Mouse (Mus musculus) CH12.LX (cell line): ENCODE measurements around the gene Vamp4. TPM values are rescaled to one million over a fixed set of nuclear protein-coding genes. Genes with fewer than 3 reads are reported as not detected.

Source experiments
- DNase-seq: peaks from one replicate; pipeline ENCODE4 v3.0.0-alpha.2; 2013; ENCODE audit errors: extremely low read depth
- H3K27ac ChIP-seq: 2 replicates; pipeline ENCODE4 v1.5.1; 2012; ENCODE audit warnings: low read depth, mild to moderate bottlenecking, control low read depth, moderate library complexity; ENCODE audit not compliant: insufficient read depth
- H3K27me3 ChIP-seq: replicated peaks from 2 replicates; pipeline ENCODE3; 2012; ENCODE audit warnings: inconsistent platforms
- H3K36me3 ChIP-seq, 2 experiments: replicated peaks in 1 of 2; 2 replicates each; pipeline versions ENCODE3 to v1.6.1; 2012; ENCODE audit warnings: inconsistent platforms in 1 of 2, low read length in 1 of 2, mild to moderate bottlenecking in 1 of 2, mixed read lengths in 1 of 2, moderate library complexity in 1 of 2; ENCODE audit not compliant: control insufficient read depth in 1 of 2, insufficient read depth in 1 of 2
- H3K4me1 ChIP-seq, 2 experiments: 2 replicates each; pipeline ENCODE4 v1.6.1; 2012; ENCODE audit warnings: inconsistent platforms in 1 of 2, moderate library complexity in 1 of 2; ENCODE audit not compliant: insufficient read depth in 2 of 2, control insufficient read depth in 1 of 2
- H3K4me2 ChIP-seq: 2 replicates; pipeline ENCODE4 v1.6.1; 2012; ENCODE audit warnings: low read depth, mild to moderate bottlenecking, control low read depth; ENCODE audit not compliant: poor library complexity, insufficient read depth, severe bottlenecking
- H3K4me3 ChIP-seq, 3 experiments: fragments of 150-350 bp in 1 of 3; sonication (generic) in 1 of 3; replicated peaks in 1 of 3; 2 replicates each; pipeline versions ENCODE3 to v1.5.1; 2011 to 2012; ENCODE audit warnings: low read depth in 2 of 3, low read length in 2 of 3, mild to moderate bottlenecking in 2 of 3, moderate library complexity in 2 of 3, control low read depth in 1 of 3, improper control_type of control experiment in 1 of 3, inconsistent platforms in 1 of 3, mixed read lengths in 1 of 3; ENCODE audit not compliant: poor library complexity in 1 of 3
- H3K79me2 ChIP-seq: replicated peaks from 2 replicates; pipeline ENCODE4 v1.6.1; 2012; ENCODE audit warnings: mild to moderate bottlenecking, moderate library complexity; ENCODE audit not compliant: control insufficient read depth, poor library complexity, insufficient read depth, severe bottlenecking; ENCODE audit errors: extremely low read depth
- H3K9ac ChIP-seq: 2 replicates; pipeline ENCODE4 v1.6.1; 2012; ENCODE audit warnings: low read depth, mild to moderate bottlenecking, control low read depth, moderate library complexity; ENCODE audit not compliant: insufficient read depth
- H3K9me3 ChIP-seq: replicated peaks from 2 replicates; pipeline ENCODE3; 2012; ENCODE audit warnings: low read length, inconsistent platforms, mixed read lengths
- CHD1 ChIP-seq: IDR thresholded peaks from 2 replicates; pipeline ENCODE4 v1.6.1; 2012; ENCODE audit warnings: low read depth, low read length, improper control_type of control experiment, inconsistent platforms
- CHD2 ChIP-seq: IDR thresholded peaks from 2 replicates; pipeline ENCODE4 v1.6.1; 2011; ENCODE audit warnings: low read length, improper control_type of control experiment
- E2F4 ChIP-seq: IDR thresholded peaks from 2 replicates; pipeline ENCODE4 v1.6.1; 2011; ENCODE audit warnings: low read depth, low read length, improper control_type of control experiment; ENCODE audit not compliant: insufficient replicate concordance
- EP300 ChIP-seq: IDR thresholded peaks from 2 replicates; pipeline ENCODE4 v1.6.1; 2011; ENCODE audit warnings: low read length, improper control_type of control experiment
- HCFC1 ChIP-seq: IDR thresholded peaks from 2 replicates; pipeline ENCODE4 v1.6.1; 2012; ENCODE audit warnings: low read depth, mild to moderate bottlenecking, inconsistent platforms, low read length, improper control_type of control experiment
- IRF4 ChIP-seq: IDR thresholded peaks from 2 replicates; pipeline ENCODE4 v1.6.1; 2014; ENCODE audit warnings: low read depth, mild to moderate bottlenecking, inconsistent platforms, low read length, improper control_type of control experiment
- JUN ChIP-seq: IDR thresholded peaks from 2 replicates; pipeline ENCODE4 v1.6.1; 2011; ENCODE audit warnings: low read depth, mild to moderate bottlenecking, low read length, improper control_type of control experiment, moderate library complexity; ENCODE audit not compliant: insufficient read depth
- JUND ChIP-seq: conservative IDR thresholded peaks from 2 replicates; pipeline ENCODE4 v1.6.1; 2011; ENCODE audit warnings: low read depth, low read length, improper control_type of control experiment
- MAFK ChIP-seq: IDR thresholded peaks from 2 replicates; pipeline ENCODE4 v1.6.1; 2011; ENCODE audit warnings: low read length, improper control_type of control experiment; ENCODE audit not compliant: insufficient replicate concordance
- MAX ChIP-seq: IDR thresholded peaks from 2 replicates; pipeline ENCODE4 v1.6.1; 2011; ENCODE audit warnings: low read length, improper control_type of control experiment
- MAZ ChIP-seq: IDR thresholded peaks from 2 replicates; pipeline ENCODE4 v1.6.1; 2012; ENCODE audit warnings: low read depth, mild to moderate bottlenecking, inconsistent platforms, low read length, improper control_type of control experiment, moderate library complexity
- MEF2A ChIP-seq: IDR thresholded peaks from 2 replicates; pipeline ENCODE4 v1.6.1; 2014; ENCODE audit warnings: low read depth, mild to moderate bottlenecking, inconsistent platforms, low read length, improper control_type of control experiment, borderline replicate concordance
- MXI1 ChIP-seq: IDR thresholded peaks from 2 replicates; pipeline ENCODE4 v1.6.1; 2011; ENCODE audit warnings: mild to moderate bottlenecking, low read depth, low read length, improper control_type of control experiment
- MYC ChIP-seq: IDR thresholded peaks from 2 replicates; pipeline ENCODE4 v1.6.1; 2011; ENCODE audit warnings: low read depth, mild to moderate bottlenecking, improper control_type of control experiment, low read length
- NELFE ChIP-seq: IDR thresholded peaks from 2 replicates; pipeline ENCODE4 v1.6.1; 2011; ENCODE audit warnings: low read depth, low read length, improper control_type of control experiment
- POLR2AphosphoS2 ChIP-seq: IDR thresholded peaks from 2 replicates; pipeline ENCODE4 v1.6.1; 2011; ENCODE audit warnings: low read depth, low read length, improper control_type of control experiment
- RAD21 ChIP-seq: IDR thresholded peaks from 2 replicates; pipeline ENCODE4 v1.6.1; 2011; ENCODE audit warnings: low read depth, mild to moderate bottlenecking, low read length, improper control_type of control experiment, moderate library complexity
- RCOR1 ChIP-seq: conservative IDR thresholded peaks from 2 replicates; pipeline ENCODE4 v1.6.1; 2012; ENCODE audit warnings: low read depth, mild to moderate bottlenecking, inconsistent platforms, low read length, improper control_type of control experiment
- SMC3 ChIP-seq: IDR thresholded peaks from 2 replicates; pipeline ENCODE4 v1.6.1; 2011; ENCODE audit warnings: low read depth, low read length, improper control_type of control experiment
- USF1 ChIP-seq: IDR thresholded peaks from 2 replicates; pipeline ENCODE4 v1.6.1; 2014; ENCODE audit warnings: low read depth, mild to moderate bottlenecking, inconsistent platforms, low read length, improper control_type of control experiment
- USF2 ChIP-seq: conservative IDR thresholded peaks from 2 replicates; pipeline ENCODE4 v1.6.1; 2011; ENCODE audit warnings: low read depth, low read length, improper control_type of control experiment
- ZKSCAN1 ChIP-seq: IDR thresholded peaks from 2 replicates; pipeline ENCODE4 v1.6.1; 2012; ENCODE audit warnings: low read depth, inconsistent platforms, low read length, improper control_type of control experiment, borderline replicate concordance
- ZMIZ1 ChIP-seq: IDR thresholded peaks from 2 replicates; pipeline ENCODE4 v1.6.1; 2012; ENCODE audit warnings: low read depth, mild to moderate bottlenecking, inconsistent platforms, low read length, improper control_type of control experiment
- dilution Hi-C: fragments of 300-500 bp; cut with MboI; formaldehyde crosslinking; loops from 2 replicates; pipeline ENCODE4 v1.14.3; 2020; ENCODE audit warnings: low sequenced_read_pairs; ENCODE audit not compliant: extremely low pct_unique_long_range_greater_than_20kb, extremely low pct_ligation_motif_present
- in situ Hi-C: fragments of 300-500 bp; cut with MboI; formaldehyde crosslinking; loops from 3 replicates; pipeline ENCODE4 v1.14.3; 2019; ENCODE audit warnings: low sequenced_read_pairs, low pct_ligation_motif_present, low pct_unique_long_range_greater_than_20kb, mixed read lengths
- polyA plus RNA-seq: library from polyadenylated mRNA; unstranded; fragments of >175 nt; gene quantifications from 2 replicates; pipeline ENCODE4 v1.2.1, GENCODE M21; 2012; ENCODE audit warnings: low read depth; ENCODE audit not compliant: insufficient read length
- total RNA-seq, 2 experiments: library from RNA; depleted of rRNA; stranded (reverse); fragments of 300-350 nt in 1 of 2; fragments of >200 nt in 1 of 2; gene quantifications; 2 replicates each; pipeline ENCODE4 v1.2.3; 2012 to 2014

Gene Vamp4
- total and polyA plus RNA-seq, 3 experiments = 17.9 to 38.5 (median 36.8) TPM

DNA sequence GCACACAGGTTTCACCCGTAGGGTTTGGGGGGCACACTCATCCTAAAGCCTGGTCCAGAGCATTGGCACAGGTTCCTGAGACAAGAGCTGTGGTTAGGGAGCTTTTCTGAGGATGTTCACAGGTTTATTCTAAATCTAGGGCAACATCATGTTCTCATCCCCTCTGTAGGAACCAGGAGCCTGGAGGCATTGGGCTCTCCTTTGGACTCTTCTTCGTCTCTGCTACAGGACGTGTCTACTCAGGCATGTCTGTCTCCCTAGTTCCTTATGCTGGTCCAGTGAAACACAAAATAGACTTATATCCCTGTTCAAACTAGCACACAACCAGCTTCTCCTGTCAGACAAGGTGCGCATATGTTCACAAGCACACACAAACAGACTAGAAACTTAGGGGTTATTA, 68.2 kb downstream of the Vamp4 start:
- no peak for DNase-seq
- H3K9me3 ChIP-seq = no peaks in the 10 kb centered on the region
- H3K36me3 ChIP-seq = no peaks in the 10 kb centered on the region
- no peaks in the 10 kb centered on the region for H3K79me2 ChIP-seq
- no peaks in the 10 kb centered on the region for H3K27me3 ChIP-seq
- H3K9ac ChIP-seq = no peak overlapping the region
- dilution Hi-C loops = no loop called here
- H3K4me3 ChIP-seq = no peak overlapping the region
- no peak overlapping the region for H3K27ac ChIP-seq
- H3K4me1 ChIP-seq = peaks cover 0 to 3% of the 10 kb centered on the region in 2 experiments; a peak in 1 of 4 replicates
- in situ Hi-C loops = no loop called here
- H3K4me2 ChIP-seq = no peak overlapping the region
- no peak for TF ChIP-seq HCFC1
- no peak for TF ChIP-seq CHD1
- no peak for TF ChIP-seq MXI1
- TF ChIP-seq IRF4 = no peak

DNA sequence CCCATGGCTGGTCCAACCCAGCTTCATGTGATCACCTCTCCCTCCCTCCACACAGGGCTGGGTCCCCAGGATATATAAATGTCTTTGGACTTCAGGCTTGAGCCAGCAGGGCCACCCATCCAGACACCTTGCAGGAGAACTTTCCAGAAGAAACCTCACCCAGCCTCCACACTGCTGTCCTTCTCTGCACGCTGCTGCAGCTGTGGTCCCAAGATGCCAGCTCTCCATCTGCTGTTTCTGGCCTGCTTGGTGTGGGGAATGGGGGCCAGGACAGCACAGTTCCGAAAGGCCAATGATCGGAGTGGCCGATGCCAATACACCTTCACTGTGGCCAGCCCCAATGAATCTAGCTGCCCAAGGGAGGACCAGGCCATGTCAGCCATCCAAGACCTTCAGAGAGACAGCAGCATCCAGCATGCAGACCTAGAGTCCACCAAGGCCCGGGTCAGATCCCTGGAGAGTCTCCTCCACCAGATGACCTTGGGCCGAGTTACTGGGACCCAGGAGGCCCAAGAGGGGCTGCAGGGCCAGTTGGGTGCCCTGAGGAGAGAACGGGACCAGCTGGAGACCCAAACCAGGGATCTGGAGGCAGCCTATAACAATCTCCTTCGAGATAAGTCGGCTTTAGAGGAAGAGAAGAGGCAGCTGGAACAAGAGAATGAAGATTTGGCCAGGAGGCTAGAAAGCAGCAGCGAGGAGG, 68.9 kb downstream of the Vamp4 start, which contains the start of gene Myoc:
Myoc (plus strand) TSS at position 105 of the 700 bp plus-strand sequence.
- dilution Hi-C loops = no loop called here
- TF ChIP-seq ZKSCAN1 (no peak), IRF4 (no peak), MYC (no peak), CHD2 (no peak), ZMIZ1 (no peak), RCOR1 (no peak), USF1 (no peak), USF2 (no peak), RAD21 (no peak), EP300 (no peak), NELFE (no peak), POLR2AphosphoS2 (no peak), SMC3 (no peak), E2F4 (no peak), MEF2A (no peak), MAX (no peak), MAZ (no peak), JUND (no peak), MAFK (no peak), JUN (no peak)
- TF ChIP-seq, all 38 proteins: peak for 0
- Histone ChIP-seq H3K36me3 (no peaks in the 10 kb centered on the region), H3K79me2 (no peaks in the 10 kb centered on the region), H3K4me3 (no peak within 1 kb of the TSS), H3K9ac (no peak within 1 kb of the TSS), H3K27ac (no peak within 1 kb of the TSS), H3K4me2 (no peak within 1 kb of the TSS), H3K4me1 (peaks cover 0 to 3% of the 10 kb centered on the region in 2 experiments; a peak in 1 of 4 replicates), H3K27me3 (no peaks in the 10 kb centered on the region), H3K9me3 (no peaks in the 10 kb centered on the region)
- no peak for DNase-seq
- in situ Hi-C loops = no loop called here
